Mouse (Mus musculus): ENCODE data around the gene Kl. TPM values are rescaled to one million over a fixed set of nuclear protein-coding genes. Genes with fewer than 3 reads are reported as not detected.

Kl gene
- 0.91 and 1.1 TPM in 2 replicates for polyA plus RNA-seq (2012; rRNA removed)

DNA sequence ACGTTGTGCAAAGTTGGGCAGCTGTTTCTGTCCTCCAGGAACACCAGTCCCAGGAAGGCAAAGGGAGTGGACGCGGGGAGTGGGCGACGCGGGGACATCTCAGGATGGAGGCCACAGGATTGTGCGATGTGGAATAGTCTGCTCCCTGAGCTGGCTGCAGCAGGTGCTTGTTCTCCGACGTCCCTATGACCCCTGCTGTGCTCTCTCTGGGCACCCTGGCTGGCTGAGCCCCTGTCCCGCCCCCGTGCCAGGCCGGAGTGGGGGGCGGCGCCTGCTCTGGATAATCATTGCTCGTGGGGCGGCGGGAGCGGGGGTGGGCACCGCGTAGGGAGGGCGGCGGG is at the start of gene Kl:
Kl (plus strand) TSS at position 280 of the 341 bp plus-strand sequence.
- no peak for DNase-seq (ENCODE audit: low spot score)

DNA sequence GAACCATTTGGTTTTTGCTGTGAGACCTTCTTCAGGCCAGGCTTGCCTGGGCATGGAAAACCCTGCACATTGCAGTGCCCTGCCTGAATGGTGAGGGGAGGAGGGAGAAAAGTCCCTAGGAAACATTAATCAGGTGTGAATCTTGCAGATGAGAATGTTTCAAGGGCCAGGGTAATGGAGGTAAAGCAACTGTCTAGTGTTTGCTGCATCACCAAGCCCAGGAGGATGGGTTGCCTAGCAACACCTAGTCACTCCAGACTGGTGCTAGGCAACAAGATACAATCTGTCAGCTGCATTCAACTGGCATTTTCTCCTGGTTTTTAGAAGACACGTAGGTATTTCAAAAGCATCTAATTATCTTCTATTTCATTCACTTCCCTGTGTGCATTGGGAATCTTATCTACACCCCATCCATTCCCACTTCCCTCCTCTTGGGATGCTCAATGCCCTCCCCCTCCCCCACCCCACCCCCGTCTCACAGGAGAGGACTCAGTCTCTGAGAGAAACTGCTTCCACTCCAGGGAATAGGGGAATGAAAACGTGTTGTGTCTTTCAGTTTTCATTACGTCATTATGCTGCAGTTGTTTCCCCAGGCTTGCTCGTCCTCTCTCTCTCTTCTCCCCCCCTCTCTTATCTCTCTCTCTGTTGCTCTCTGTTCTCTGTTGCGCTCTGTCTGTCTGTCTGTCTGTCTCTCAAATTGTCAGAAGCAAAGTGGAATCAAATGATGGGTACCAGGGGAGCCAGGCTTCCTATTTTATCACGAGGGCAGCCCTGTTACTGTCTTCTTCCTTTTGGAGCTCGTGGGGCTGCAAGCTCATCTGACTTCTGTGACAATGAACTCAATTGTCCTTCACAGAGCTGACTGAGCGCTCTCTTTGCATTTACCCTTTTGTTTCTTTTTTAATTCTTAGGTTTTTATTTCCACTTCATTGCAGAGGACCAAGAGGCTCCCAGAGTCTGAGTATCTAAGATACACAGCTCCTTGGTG is 46.1 kb upstream of the Kl start:
- no peak for DNase-seq (ENCODE audit: low spot score)

DNA sequence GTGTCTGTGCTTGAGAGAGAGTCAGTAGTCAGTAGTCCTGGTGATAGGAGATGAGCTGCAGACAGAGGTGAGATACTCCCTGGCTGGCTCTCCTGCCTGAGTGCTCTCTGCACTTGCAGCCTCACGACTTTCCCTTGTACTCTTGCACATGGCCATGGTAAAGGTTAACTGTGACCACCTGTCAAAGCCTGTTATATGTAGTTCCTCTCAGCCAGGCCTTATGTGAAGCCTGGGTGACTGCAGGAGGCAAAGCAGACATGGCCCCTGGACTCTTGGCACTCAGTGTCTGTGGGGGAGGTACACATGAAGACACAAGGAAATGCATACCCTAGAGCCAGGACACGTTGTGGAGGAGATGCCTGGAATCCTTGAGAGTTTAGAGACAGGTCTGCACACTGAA is 40.3 kb upstream of the Kl start:
- DNase-seq (ENCODE audit: low spot score), result no peak

DNA sequence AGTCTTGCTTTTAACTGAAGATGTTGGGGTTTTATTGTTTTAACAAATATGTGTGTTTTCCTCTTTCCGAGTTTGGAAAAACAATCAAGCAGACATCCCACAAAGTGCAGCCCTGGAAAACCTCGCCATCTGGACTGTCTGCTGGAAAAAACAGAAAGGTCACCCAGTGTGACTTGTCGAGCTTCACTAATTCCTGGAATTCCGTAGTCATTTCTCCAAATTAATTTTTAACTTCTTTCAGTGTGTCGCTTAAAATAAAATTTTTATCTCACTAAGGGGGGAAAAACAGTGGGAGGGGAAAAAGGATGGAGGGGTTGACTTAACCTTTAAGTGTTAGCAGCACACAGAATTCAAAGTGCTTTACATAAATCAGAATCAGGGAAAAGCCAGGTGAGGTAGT is 39.8 kb upstream of the Kl start:
- no peak for DNase-seq (ENCODE audit: low spot score)

DNA sequence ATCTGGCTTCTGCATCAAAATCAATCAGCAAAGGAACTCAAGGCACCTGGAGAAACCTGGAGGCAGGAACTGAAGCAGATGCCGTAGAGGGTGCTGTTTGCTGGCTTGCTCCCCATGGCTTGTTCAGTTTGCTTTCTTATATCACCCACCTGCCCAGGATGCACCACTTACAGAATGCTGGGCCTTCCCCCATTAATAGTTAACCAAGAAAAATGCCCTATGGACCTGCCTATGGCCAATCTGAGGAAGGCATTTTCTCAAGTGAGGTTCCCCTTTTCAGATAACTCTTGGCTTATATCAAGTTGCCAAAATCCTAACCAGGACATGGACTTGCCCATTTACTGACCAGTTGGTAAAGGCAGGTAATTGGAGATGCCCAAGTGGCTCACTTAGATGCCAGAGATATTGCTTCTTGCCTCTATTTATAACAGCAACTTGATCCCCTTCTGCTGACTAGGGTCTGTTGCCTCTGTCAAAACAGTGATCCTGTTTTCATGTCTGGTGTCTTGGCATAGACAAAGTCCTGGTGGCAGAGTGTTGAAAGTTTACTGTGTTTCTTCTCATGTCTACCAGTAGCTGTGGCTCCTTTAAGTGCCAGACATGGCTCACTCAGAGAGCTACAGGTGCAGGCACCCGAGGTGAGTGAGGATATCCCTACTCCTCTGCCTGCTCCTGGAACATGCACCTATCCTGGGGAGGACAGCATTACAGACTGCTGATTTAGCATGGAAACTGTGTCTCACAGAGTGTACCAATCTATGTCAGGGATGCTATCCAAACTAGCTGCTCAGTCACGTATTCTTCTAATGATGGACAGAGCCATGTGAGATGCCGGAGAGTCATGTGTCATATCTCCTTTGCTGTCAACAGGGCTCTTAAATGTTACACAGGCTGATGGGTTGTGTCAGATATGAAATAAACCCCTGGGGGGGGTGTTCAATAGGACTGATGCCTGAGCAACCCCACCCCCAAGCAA is 37.0 kb upstream of the Kl start:
- DNase-seq (ENCODE audit: low spot score), result no peak

DNA sequence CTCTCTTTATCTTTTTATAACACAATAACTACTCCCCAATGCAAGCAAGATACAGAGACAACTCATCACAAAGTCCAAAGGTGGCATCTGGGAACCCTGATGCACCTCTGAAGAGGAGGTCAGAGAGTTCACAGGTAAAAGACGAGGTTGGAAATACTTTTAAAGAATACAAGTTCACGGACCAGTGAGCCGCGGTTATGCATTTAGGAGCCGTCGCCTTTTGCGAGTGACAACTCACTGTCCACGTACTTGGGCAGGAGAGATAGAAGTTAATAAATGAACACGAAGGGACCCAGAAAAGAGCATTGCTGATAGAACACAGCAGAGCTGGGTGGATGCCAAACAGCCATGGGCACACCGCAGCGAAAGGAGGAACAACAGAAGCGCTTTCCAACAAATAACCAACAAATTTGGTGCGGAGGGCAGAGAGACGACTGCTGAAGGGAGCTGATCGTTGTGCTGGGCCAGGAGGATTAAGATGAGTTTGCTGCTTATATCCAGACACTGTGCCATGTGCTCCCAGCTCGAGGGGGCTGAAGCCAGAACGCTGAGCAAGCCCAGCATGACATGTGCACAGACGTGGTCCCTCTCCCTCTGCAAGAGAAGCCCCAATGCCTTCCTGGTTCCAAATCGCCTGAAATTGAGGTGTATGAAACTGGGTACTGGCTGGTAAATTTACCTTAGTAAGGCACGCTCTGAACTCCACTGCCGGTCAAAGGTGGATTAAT is 35.1 kb upstream of the Kl start:
- no peak for DNase-seq (ENCODE audit: low spot score)

DNA sequence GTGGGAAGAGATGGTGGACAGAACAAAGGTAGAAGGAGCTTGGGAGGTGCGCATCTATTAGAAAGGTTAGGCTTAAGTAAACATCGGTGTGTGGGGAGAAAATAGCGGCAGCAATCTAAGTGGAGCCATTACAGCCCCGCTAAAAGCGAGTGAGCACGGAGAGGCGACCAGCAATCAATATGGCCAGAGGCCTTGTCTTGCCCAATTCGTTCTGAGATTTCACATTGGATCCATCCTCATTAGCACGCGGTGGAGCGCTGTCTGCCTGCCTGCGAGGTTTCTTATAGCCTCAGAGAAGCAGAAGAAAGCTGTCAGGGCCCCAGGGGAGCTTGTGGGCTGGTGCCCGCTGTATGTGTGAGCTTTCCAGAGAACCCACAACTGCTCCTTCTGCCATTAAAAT is 33.8 kb upstream of the Kl start:
- DNase-seq (ENCODE audit: low spot score), result no peak

DNA sequence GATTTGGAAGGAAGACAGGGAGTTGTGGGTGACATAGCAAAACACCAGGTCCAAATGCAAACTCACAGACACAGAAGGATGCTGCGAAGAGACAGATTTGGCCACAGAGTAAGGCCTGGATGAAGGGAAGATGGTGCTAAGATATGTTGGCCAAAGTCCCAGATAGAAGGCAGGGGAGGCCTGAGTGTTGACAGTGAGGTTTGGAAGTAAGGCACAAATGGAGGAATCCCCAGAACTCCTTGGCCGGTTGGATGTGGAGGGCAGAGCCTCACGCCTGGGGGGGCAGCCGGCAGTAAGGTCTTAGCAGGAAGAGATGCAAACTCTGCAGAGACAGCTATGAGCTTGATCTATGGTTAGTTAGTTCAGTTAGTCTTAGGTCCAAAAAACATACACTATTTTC is 33.1 kb upstream of the Kl start:
- DNase-seq (ENCODE audit: low spot score), result no peak

DNA sequence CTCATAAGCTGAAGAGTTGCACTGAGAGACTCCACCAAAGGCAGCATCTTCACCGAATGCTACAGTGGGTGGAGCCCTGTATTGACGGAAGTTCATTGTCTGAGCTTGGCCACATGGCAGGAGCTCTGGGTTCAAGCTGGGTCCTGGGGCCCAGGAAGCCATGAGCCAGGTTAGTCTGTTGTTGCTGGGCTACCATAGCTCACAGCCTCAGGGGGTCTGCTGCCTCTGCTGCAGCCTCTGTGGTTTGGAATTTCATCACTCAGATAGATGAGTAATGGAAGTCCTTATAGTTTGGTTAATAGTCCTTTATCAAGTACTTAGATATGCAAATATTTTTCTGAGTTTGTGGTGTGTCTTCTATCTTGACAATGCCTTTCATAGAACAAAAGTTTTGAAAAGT is 32.4 kb upstream of the Kl start:
- DNase-seq (ENCODE audit: low spot score), result no peak

DNA sequence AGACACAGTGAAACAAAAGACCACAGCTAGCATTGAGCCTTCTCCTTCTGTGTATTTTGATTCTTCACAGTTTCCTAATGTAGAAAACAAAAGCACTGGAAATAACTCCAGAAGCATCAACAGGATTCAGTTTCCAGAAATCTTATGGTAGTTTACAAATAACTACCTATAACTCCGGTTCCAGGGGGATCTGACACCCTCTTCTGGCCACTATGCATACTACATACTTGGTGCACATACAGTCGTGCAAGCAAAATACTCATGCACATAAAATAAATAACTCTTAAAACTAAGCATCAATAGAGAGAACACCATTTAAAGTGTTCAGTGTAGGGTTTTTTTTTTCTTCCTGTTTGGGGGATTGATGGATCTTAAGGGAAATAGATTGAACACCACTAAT is 23.0 kb upstream of the Kl start:
- no peak for DNase-seq (ENCODE audit: low spot score)

DNA sequence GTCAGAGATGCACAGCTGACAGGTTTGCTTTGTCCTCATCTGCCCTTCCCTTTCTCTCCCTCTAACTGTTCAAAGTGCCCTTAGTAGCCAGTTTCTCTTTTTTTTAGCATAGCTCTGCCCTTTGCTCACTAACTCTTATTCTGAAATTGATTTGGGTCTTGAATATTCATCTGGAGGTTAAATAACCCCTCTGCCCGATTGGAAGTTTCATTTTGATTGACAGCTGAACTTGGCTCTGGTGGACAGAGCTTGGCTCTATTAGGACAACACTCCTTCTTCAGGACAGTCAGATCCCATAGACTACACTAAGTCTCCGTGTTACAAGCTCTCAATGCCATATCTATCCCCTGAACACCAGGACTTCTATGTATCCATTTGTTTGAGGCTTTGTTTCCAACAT is 19.8 kb upstream of the Kl start:
- no peak for DNase-seq (ENCODE audit: low spot score)

DNA sequence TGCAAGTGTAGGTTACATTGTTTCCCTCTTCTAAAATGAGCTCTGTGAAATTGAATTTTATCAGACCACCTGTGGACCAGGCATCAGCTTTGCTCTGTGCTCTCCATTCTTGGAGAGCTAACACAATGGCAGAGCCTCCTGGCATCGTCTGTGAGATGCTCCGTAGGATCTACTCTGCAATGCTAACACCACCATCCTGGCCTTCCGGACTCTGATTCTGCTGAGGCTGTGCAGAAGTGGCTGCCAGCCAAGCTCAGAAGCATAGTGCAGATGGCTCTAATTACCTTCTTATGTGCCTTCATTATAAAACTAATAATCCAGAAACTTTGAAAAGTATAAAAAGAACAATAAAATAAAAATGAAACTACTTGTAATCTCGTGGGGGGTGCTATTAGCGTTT is 16.2 kb upstream of the Kl start:
- DNase-seq (ENCODE audit: low spot score), result no peak

DNA sequence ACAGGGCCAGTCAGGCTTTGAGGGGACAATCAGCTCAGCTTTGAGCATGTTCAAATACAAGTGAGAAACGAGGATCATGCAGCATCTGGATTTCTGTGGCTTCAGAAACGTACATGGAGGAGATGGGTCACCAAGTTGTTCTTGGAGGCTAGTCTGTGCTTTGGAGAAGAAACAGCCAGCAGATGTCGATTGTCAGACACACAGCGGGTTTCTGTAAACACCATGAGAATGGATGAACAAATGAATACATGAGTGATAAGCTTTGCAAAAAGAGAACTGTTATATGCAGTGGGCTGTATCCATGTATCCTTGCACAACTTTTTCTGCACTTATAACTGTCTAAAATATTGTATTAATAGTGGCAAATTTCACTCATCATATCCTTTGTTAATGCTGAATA is 15.6 kb upstream of the Kl start:
- no peak for DNase-seq (ENCODE audit: low spot score)

DNA sequence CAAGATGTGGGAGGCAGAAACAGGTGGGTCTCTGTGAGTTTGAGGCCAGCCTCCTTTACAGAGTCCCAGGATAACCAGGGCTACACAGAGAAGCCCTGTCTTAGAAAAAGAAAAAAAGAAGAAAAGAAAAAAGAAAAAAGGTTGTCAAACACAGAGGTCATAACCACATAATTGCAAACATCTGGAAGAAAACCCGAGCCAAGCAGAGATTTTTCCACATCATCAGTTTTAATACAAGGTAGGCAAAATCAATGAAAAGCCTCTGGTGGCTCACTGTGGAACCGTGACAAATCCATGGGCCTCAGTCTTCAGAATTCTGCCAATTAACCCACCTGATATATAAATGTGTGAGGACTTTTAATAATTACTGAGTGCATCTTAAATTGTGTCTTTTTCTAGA is 14.9 kb upstream of the Kl start:
- no peak for DNase-seq (ENCODE audit: low spot score)

DNA sequence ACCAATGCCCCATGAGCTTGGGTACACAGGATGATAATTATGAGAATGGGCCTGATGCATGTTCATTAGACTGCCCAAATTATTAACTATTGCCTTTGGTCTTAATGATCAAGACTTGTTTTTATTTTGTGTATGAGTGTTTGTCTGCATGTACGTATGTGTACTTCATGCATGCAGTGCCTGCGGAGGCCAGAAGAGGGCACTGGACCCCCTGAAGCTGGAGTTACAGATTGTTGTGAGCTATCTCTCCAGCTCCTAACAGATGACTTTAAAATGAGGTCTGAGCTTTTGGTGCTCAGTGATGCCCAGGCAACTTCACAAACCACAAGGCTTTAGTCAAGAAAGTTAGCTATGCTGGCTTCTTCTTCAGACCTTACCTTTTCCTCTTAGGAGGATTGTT is 6.8 kb upstream of the Kl start:
- no peak for DNase-seq (ENCODE audit: low spot score)

DNA sequence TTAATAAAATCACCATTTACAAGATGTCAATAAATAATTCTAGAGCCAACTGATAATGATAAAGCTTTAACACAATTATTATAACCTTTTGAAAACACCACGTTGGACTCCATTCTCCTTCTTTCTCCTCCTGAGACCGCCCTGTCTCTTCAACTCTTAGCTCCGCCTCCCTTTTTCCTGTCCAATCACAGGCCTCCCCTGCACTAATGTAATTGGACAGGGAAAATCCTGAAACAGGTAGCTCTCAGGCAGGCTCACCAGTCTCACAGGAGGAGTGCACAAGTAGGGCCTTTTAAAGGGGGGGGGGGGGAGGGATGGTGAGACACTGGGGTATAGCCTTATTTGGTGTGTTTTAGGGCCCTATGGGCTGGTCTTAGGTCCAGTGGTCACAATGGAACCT is 3.3 kb upstream of the Kl start:
- DNase-seq (ENCODE audit: low spot score), result no peak

DNA sequence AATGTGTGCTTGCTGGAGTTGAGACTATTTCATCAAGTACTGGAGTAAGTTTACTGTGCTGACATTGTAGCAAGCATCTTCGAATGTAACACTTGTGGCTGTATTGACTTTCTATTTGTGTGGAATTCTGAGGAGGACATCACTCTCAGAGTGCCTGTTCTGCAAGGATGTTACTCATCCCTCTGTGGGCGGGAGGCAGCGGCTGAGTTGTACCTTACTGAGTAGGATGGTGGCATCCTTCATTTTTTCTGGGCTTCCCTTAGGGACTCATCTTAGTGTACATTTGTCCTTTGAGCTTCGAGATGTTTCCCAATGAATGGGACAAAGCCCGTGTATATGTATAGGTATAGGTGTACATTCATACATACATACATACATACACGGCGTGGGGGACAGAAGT is 1.1 kb upstream of the Kl start:
- no peak for DNase-seq (ENCODE audit: low spot score)

DNA sequence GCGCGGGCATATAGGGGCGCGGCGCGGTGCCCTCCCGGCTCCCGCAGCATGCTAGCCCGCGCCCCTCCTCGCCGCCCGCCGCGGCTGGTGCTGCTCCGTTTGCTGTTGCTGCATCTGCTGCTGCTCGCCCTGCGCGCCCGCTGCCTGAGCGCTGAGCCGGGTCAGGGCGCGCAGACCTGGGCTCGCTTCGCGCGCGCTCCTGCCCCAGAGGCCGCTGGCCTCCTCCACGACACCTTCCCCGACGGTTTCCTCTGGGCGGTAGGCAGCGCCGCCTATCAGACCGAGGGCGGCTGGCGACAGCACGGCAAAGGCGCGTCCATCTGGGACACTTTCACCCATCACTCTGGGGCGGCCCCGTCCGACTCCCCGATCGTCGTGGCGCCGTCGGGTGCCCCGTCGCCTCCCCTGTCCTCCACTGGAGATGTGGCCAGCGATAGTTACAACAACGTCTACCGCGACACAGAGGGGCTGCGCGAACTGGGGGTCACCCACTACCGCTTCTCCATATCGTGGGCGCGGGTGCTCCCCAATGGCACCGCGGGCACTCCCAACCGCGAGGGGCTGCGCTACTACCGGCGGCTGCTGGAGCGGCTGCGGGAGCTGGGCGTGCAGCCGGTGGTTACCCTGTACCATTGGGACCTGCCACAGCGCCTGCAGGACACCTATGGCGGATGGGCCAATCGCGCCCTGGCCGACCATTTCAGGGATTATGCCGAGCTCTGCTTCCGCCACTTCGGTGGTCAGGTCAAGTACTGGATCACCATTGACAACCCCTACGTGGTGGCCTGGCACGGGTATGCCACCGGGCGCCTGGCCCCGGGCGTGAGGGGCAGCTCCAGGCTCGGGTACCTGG is 488 bp downstream of the Kl start:
- no peak for DNase-seq (ENCODE audit: low spot score)

DNA sequence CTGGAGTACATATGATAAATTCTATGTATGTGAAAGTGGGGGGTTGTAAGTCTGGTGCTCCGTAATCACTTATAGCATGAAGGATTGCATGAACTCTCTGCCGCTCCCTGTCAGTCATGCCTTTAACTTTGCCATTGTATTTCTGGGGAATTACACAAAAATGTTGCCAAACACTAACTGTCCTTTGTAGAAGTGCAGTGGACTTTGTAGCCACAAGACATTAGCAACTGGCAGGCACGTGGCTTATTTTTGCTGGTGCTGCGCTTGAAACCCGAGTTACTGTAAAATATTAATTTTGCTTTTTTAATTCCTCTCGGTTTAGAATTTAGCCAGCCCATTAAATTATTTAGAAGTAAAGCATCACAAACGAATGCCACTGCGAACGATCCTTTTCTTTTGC is 2.4 kb downstream of the Kl start:
- DNase-seq (ENCODE audit: low spot score), result no peak

DNA sequence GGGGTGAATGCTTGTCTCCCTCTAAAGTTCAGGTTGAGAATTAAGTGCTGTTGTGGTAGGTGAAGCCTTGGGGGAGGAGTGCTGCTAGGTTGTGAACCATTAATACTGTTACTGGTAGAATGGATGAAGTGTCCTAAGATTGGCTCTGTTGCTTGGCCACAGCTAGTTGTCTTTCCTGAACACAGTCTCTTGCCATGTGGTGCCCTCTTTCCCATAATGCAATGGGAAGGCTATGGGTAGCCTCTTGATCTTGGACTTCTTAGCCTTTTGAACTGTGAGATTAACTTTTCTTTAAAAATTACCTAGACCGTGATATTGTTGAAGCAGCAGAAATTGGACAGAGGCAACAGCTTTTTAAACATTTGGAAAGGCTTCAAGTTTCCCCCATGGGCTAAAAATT is 7.5 kb downstream of the Kl start:
- no peak for DNase-seq (ENCODE audit: low spot score)

DNA sequence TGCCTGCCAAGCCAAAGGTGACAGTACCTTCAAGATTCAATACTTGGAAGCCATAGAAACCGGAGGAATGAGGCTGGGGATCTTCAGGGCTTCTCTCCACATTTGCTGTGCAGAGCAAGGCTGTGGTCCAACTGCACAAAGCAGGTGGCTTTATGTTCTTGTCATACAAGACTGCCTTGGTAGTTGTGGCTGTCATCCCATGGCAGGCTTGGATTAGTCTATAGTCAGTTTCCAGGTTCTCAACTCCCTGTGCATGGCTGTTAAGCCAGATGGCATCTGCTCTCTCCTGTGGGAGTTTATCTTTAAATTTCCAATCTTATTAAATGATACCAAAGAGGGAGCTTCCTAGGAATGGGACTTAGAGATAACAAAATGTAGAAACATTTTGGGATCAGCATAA is 9.2 kb downstream of the Kl start:
- no peak for DNase-seq (ENCODE audit: low spot score)

Measured in urinary bladder, adult 2 months (tissue).